Mouse (Mus musculus): ENCODE results near the gene Hmg20a. TPM values are rescaled to one million over a fixed set of nuclear protein-coding genes. Genes with fewer than 3 reads are reported as not detected.
"Not testable (repeated sequence)": the region's sequence is repeated elsewhere in the genome, so short reads cannot be mapped to it uniquely, and the experiment has no call there.

The Hmg20a gene
- polyA plus RNA-seq, 1 experiment from 2014 or later, result 49.8 TPM

GRCm38 (mm10) chr9:56421991-56422390 lies 3.6 kb downstream of the Hmg20a start:
- no peak overlapping the region for H3K27ac ChIP-seq (replicated peaks; ENCODE audit: low read depth, low read length)
- 81% methylated on average over 5 of the region's 5 CpGs for WGBS
- DNase-seq (ENCODE audit: low spot score) (no peak), ATAC-seq (ENCODE audit: low read depth) (no peak)
- H3K4me2 ChIP-seq (ENCODE audit: low read depth, low read length), result no peak overlapping the region
- 0 out of 2 replicates have a peak, but pooled peaks cover 6% of the 10 kb centered on the region for H3K36me3 ChIP-seq (ENCODE audit: control insufficient read depth, insufficient read depth, low read length)
- H3K27me3 ChIP-seq (replicated peaks; ENCODE audit: control insufficient read depth, insufficient read depth, low read length), result no peaks in the 10 kb centered on the region
- no peaks in the 10 kb centered on the region for H3K9me3 ChIP-seq (ENCODE audit: control insufficient read depth, low read length)
- H3K4me3 ChIP-seq (ENCODE audit: low read depth, low read length), result no peak overlapping the region
- H3K4me1 ChIP-seq (ENCODE audit: control insufficient read depth, insufficient read depth, low read length), result peaks cover 14% of the 10 kb centered on the region
- no peak overlapping the region for H3K9ac ChIP-seq (ENCODE audit: low read depth, low read length)

GRCm38 (mm10) chr9:56424861-56425260 lies 6.5 kb downstream of the Hmg20a start:
- no peak for ATAC-seq (ENCODE audit: low read depth)

GRCm38 (mm10) chr9:56435821-56436526 lies 17.6 kb downstream of the Hmg20a start:
- Histone ChIP-seq H3K9ac (ENCODE audit: low read depth, low read length) (no peak overlapping the region), H3K36me3 (ENCODE audit: control insufficient read depth, insufficient read depth, low read length) (no peaks in the 10 kb centered on the region), H3K4me1 (ENCODE audit: control insufficient read depth, insufficient read depth, low read length) (no peaks in the 10 kb centered on the region), H3K4me2 (ENCODE audit: low read depth, low read length) (no peak overlapping the region), H3K27ac (replicated peaks; ENCODE audit: low read depth, low read length) (no peak overlapping the region), H3K27me3 (replicated peaks; ENCODE audit: control insufficient read depth, insufficient read depth, low read length) (no peaks in the 10 kb centered on the region), H3K9me3 (ENCODE audit: control insufficient read depth, low read length) (no peaks in the 10 kb centered on the region), H3K4me3 (ENCODE audit: low read depth, low read length) (no peak overlapping the region)
- no peak for ATAC-seq (ENCODE audit: low read depth)
- WGBS, result 79% methylated on average over 5 of the region's 5 CpGs
- DNase-seq (ENCODE audit: low spot score), result peak; percentile 35

More at GRCm38 (mm10) chr9:56424861-56425260, 6.5 kb downstream of the Hmg20a start:
- no peak overlapping the region for H3K4me3 ChIP-seq (ENCODE audit: low read depth, low read length)
- H3K27ac ChIP-seq (replicated peaks; ENCODE audit: low read depth, low read length), result no peak overlapping the region
- H3K4me1 ChIP-seq (ENCODE audit: control insufficient read depth, insufficient read depth, low read length), result peaks cover 7% of the 10 kb centered on the region
- no peak overlapping the region for H3K9ac ChIP-seq (ENCODE audit: low read depth, low read length)
- H3K36me3 ChIP-seq (ENCODE audit: control insufficient read depth, insufficient read depth, low read length), result 0 out of 2 replicates have a peak, but pooled peaks cover 6% of the 10 kb centered on the region
- no peaks in the 10 kb centered on the region for H3K9me3 ChIP-seq (ENCODE audit: control insufficient read depth, low read length)
- no peaks in the 10 kb centered on the region for H3K27me3 ChIP-seq (replicated peaks; ENCODE audit: control insufficient read depth, insufficient read depth, low read length)
- WGBS, result 84% methylated on average over 4 of the region's 4 CpGs
- DNase-seq (ENCODE audit: low spot score), result no peak
- no peak overlapping the region for H3K4me2 ChIP-seq (ENCODE audit: low read depth, low read length)

GRCm38 (mm10) chr9:56437300-56437892 lies 19.0 kb downstream of the Hmg20a start:
- H3K9me3 ChIP-seq (ENCODE audit: control insufficient read depth, low read length); H3K4me1 ChIP-seq (ENCODE audit: control insufficient read depth, insufficient read depth, low read length); H3K27ac ChIP-seq (replicated peaks; ENCODE audit: low read depth, low read length); H3K36me3 ChIP-seq (ENCODE audit: control insufficient read depth, insufficient read depth, low read length); H3K4me2 ChIP-seq (ENCODE audit: low read depth, low read length); H3K4me3 ChIP-seq (ENCODE audit: low read depth, low read length); ATAC-seq (ENCODE audit: low read depth); H3K9ac ChIP-seq (ENCODE audit: low read depth, low read length); DNase-seq (ENCODE audit: low spot score); H3K27me3 ChIP-seq (replicated peaks; ENCODE audit: control insufficient read depth, insufficient read depth, low read length): not testable (repeated sequence)
- WGBS, result 71% methylated on average over 21 of the region's 29 CpGs

GRCm38 (mm10) chr9:56439699-56440098 lies 21.3 kb downstream of the Hmg20a start:
- Histone ChIP-seq H3K9me3 (ENCODE audit: control insufficient read depth, low read length) (no peaks in the 10 kb centered on the region), H3K36me3 (ENCODE audit: control insufficient read depth, insufficient read depth, low read length) (no peaks in the 10 kb centered on the region), H3K27me3 (replicated peaks; ENCODE audit: control insufficient read depth, insufficient read depth, low read length) (no peaks in the 10 kb centered on the region), H3K27ac (replicated peaks; ENCODE audit: low read depth, low read length) (no peak overlapping the region), H3K4me2 (ENCODE audit: low read depth, low read length) (no peak overlapping the region), H3K4me3 (ENCODE audit: low read depth, low read length) (no peak overlapping the region), H3K9ac (ENCODE audit: low read depth, low read length) (no peak overlapping the region), H3K4me1 (ENCODE audit: control insufficient read depth, insufficient read depth, low read length) (no peaks in the 10 kb centered on the region)
- WGBS, result 77% methylated on average over 7 of the region's 7 CpGs
- no peak for ATAC-seq (ENCODE audit: low read depth)
- no peak for DNase-seq (ENCODE audit: low spot score)

GRCm38 (mm10) chr9:56451570-56451969 lies 33.2 kb downstream of the Hmg20a start:
- no peaks in the 10 kb centered on the region for H3K4me1 ChIP-seq (ENCODE audit: control insufficient read depth, insufficient read depth, low read length)
- ATAC-seq (ENCODE audit: low read depth) (no peak), DNase-seq (ENCODE audit: low spot score) (no peak)
- no peak overlapping the region for H3K9ac ChIP-seq (ENCODE audit: low read depth, low read length)
- H3K9me3 ChIP-seq (ENCODE audit: control insufficient read depth, low read length), result no peaks in the 10 kb centered on the region
- H3K27ac ChIP-seq (replicated peaks; ENCODE audit: low read depth, low read length), result no peak overlapping the region
- no peak overlapping the region for H3K4me3 ChIP-seq (ENCODE audit: low read depth, low read length)
- H3K36me3 ChIP-seq (ENCODE audit: control insufficient read depth, insufficient read depth, low read length), result no peaks in the 10 kb centered on the region
- H3K27me3 ChIP-seq (replicated peaks; ENCODE audit: control insufficient read depth, insufficient read depth, low read length), result no peaks in the 10 kb centered on the region
- WGBS, result 93% methylated on average over 6 of the region's 6 CpGs
- H3K4me2 ChIP-seq (ENCODE audit: low read depth, low read length), result no peak overlapping the region

- Histone ChIP-seq H3K27ac (replicated peaks; ENCODE audit: low read depth, low read length) (no peak overlapping the region), H3K4me3 (ENCODE audit: low read depth, low read length) (no peak overlapping the region), H3K27me3 (replicated peaks; ENCODE audit: control insufficient read depth, insufficient read depth, low read length) (no peaks in the 10 kb centered on the region), H3K36me3 (ENCODE audit: control insufficient read depth, insufficient read depth, low read length) (no peaks in the 10 kb centered on the region), H3K9ac (ENCODE audit: low read depth, low read length) (no peak overlapping the region), H3K4me1 (ENCODE audit: control insufficient read depth, insufficient read depth, low read length) (no peaks in the 10 kb centered on the region), H3K9me3 (ENCODE audit: control insufficient read depth, low read length) (no peaks in the 10 kb centered on the region), H3K4me2 (ENCODE audit: low read depth, low read length) (no peak overlapping the region)
- WGBS, result 92% methylated on average over 2 of the region's 2 CpGs
- ATAC-seq (ENCODE audit: low read depth) (no peak), DNase-seq (ENCODE audit: low spot score) (no peak)
These were observed 34.8 kb downstream of the Hmg20a start for GRCm38 (mm10) chr9:56453038-56453815.

GRCm38 (mm10) chr9:56456426-56456825 lies 38.0 kb downstream of the Hmg20a start:
- 93% methylated on average over 3 of the region's 3 CpGs for WGBS
- DNase-seq (ENCODE audit: low spot score) (no peak), ATAC-seq (ENCODE audit: low read depth) (no peak)

More at GRCm38 (mm10) chr9:56456426-56456825, 38.0 kb downstream of the Hmg20a start:
- Histone ChIP-seq H3K27me3 (replicated peaks; ENCODE audit: control insufficient read depth, insufficient read depth, low read length) (no peaks in the 10 kb centered on the region), H3K9me3 (ENCODE audit: control insufficient read depth, low read length) (no peaks in the 10 kb centered on the region), H3K27ac (replicated peaks; ENCODE audit: low read depth, low read length) (no peak overlapping the region), H3K4me1 (ENCODE audit: control insufficient read depth, insufficient read depth, low read length) (no peaks in the 10 kb centered on the region), H3K36me3 (ENCODE audit: control insufficient read depth, insufficient read depth, low read length) (no peaks in the 10 kb centered on the region), H3K4me2 (ENCODE audit: low read depth, low read length) (no peak overlapping the region), H3K9ac (ENCODE audit: low read depth, low read length) (no peak overlapping the region), H3K4me3 (ENCODE audit: low read depth, low read length) (no peak overlapping the region)

Data from embryonic facial prominence, embryonic 14.5 days (tissue).